Mouse (Mus musculus) megakaryocyte-erythroid progenitor cell, adult 5-6 weeks (primary cell): Measurements from ENCODE around the gene Cpne1. TPM values are rescaled to one million over a fixed set of nuclear protein-coding genes. Genes with fewer than 3 reads are reported as not detected.
"Not testable (repeated sequence)": the region's sequence is repeated elsewhere in the genome, so short reads cannot be mapped to it uniquely, and the experiment has no call there.

Experiments used
- ATAC-seq: replicated peaks from 2 replicates; pipeline ENCODE4 v1.8.0; 2016; ENCODE audit warnings: mild to moderate bottlenecking, inconsistent platforms; ENCODE audit not compliant: severe bottlenecking, poor library complexity, low FRiP score, low TSS enrichment
- total RNA-seq, 2 experiments: library from RNA; stranded (forward) in 1 of 2; stranded (reverse) in 1 of 2; fragments of 200-1000, 215-1000 nt in 1 of 2; fragments of >200 nt in 1 of 2; fragmentation: Nextera tagmentation in 1 of 2; gene quantifications; 2 replicates each; pipeline ENCODE4 v1.2.3; 2014 to 2017

Cpne1 gene
- total RNA-seq (2014; fragmentation: Nextera tagmentation): 28.7 and 29.6 TPM in 2 replicates
- 15.0 and 19.9 TPM in 2 replicates for total RNA-seq (2017)

DNA sequence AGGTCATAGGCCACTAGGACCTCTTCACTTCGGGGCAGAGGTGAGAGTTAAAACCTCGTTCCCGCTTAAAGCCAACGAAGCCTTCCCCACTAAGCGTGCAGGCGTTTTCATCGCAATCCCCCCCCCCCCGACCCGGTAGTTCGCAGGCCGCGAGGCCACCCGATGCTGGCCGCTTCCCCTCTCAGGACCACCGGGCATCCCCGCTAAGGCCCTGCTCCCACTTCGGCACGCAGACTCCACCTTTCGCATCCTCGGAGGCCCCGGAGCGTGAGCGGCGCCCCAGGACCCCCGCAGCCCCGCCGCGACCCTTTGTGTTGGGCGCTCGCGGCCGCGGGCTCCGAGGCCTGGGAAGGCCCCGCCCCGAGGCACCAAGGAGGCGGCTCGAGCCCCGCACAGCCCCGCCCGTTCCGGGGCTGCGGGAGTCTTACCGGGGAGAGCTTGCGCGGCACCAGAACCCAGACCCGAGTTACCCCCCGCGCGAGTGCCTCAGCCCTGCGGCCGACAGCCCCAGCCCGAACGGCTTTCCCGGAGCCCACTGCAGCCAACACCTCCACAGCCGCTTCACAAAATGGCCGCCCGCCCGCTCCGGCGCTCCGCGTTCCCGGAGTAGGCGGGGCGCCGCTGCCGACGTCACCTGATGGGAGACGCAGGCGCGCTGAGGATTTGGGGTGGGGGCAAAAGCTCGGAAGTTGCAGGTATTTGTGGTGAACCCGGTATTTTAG is at the start of gene Cpne1, which contains the start of gene Rbm12:
TSS of gene Cpne1 (minus strand) at position 608 of the 722 bp plus-strand sequence.
TSS of gene Rbm12 (minus strand) at position 621 of the 722 bp plus-strand sequence.
- peak; percentile 88 for ATAC-seq

DNA sequence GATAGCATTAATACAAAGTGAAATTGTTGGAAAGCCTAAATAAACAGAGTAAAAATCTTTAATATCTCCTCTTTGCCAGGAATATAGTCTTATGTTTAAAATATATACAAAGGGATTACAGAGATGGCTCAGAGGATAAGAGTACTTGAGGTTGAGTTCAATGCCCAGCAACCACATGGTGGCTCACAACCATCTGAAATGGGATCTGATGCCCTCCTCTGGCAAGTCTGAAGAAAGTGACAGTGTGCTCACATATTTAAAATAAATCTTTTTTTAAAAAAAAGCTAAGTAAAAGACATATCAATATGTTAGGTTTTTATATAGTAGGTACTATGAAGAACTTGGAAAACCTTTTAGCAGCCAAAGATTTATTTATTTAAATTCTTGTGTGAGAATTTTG is 39.8 kb upstream of the Cpne1 start:
- no peak for ATAC-seq

DNA sequence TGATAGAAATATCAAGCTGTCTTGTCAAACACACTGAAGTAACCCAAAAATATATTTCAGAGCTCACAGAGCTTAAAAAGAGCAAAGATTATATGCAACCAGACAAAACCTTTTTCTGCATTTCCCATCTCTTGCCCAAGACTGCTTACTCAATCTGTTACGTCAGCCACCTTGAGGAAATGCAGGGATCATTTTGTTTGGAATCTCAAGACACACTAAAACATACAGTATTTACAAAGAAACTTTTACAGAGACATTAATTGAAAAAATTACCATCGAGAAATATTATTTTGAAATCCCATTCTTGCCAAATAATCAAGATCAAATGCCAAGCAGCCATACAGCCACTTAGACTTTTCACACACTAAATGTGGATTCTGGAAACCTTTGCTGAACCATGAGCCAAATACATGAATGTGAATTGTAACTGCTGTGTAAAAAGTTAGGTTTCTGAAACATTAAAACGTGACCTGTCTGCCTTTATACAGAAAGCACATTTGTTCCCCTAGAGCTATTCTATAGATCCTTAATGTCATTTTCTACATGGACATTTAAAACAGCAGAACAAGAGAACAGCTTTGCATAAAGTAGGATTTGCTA is 35.7 kb upstream of the Cpne1 start:
- ATAC-seq: no peak

DNA sequence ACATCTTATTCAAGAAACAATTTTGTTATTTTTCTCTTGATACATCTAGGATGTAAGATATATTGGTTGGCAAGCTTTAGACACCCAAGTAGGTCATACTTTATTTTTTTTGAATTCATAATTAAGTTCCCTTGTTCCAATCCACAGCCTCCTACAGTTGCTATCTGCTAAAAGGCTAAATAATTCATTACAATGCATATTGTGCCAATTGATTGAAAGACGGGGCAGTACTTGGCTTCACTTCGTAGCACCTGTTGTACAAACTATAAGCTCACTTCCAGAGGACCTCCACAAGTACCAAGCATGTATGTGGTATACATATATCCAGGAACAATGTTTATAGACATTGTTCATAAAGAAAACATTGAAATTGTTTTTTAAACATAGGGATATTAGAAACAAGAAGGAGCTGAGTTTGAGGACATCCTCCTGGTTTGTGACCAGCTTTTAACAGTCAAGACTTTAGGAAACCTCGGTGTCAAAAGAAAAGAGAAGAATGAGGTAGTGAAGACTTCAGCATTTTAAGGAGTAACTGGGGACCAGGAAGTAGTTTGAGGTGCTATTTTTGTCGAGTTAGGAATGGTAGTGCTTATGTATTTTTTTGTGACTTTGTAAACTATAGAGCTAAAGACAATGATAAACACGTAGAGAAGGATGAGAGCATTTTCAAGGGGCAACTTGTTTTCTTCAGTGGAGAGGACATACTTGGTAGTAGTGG is 34.7 kb upstream of the Cpne1 start:
- ATAC-seq: no peak

DNA sequence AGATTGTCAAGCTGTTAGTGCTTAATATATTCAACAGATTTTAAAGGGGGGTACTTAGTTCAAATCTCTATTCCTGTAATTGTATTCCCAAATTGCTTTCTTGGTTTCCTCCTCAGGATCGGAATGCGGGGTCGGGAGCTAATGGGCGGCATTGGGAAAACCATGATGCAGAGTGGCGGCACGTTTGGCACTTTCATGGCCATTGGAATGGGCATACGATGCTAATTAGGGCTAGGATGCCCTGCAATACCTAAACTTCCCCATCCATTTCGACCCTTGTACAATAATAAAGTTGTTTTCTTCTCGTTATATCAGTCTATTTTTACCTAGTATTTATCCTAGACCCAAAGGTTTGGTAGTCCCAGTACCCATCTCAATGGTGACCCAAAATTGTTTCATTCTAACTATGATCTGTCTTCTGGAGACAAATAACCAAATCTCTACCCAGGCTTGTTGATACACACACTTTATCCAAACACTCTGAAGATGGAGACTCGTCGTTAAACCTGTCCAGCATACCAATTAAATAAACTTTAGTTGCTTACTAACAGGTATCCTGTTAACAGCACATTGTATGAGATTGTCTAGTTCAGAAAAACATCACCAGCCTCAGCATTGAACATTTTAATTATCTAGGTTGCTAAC is 33.8 kb upstream of the Cpne1 start:
- no peak for ATAC-seq

DNA sequence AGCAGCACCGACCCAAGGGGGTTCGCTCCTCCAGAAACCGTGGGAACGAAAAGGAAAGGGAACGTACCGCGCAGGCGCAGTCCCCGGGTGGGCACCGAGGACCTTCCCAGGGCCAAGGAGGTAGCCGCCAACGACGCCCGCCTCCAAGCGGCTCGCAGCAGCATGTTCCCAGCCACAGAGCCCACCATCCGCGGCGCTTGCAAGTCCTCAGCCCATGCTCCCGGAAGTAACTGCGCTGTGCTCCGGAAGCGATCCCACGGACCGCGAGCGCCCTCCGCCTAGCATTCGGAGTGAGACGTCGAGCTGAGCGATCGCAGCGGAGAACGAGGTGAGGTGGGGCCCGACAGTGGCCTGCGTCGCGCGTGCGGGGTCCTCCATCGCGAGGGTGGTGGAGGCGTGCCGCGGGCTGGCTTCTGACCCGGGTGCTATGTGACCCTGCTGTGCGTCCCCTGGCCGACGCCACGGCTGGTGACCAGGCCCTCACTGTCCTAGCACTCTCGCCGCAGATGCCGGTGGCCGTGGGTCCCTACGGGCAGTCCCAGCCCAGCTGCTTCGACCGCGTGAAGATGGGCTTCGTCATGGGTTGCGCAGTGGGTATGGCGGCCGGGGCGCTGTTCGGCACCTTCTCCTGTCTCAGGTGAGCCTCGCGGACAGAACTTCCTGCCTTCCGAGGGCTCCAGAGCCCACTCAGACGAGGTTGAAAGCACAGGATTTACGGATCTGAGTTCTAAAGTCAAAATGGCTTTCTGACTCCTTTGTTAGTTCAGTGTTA is 32.4 kb upstream of the Cpne1 start, which contains the start of the genes Romo1 and Nfs1:
TSS of gene Romo1 (plus strand) at position 87 of the 772 bp plus-strand sequence.
TSS of gene Nfs1 (minus strand) at position 234 of the 772 bp plus-strand sequence.
- ATAC-seq: peak; percentile 91

DNA sequence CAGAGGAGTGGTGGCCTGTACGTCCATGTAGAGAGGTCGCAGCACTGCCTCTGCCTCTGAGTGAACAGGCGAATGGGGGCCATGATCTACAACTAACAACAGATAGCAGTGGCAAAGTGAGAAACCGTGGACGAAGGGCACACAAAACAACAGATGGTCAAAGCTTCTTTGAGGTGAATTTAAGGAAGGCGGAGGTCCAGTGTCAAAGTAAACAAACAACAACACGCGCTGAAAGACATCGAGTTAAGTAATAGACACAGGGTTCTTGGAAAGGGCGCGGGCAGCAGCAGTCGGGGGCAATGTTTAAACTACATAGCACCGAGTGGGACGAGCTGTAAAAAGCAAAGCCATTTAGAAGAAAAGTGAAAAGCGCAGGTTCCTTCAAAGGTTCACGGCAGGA is 31.6 kb upstream of the Cpne1 start:
- ATAC-seq: 0 out of 2 replicates have a peak, but pooled peaks have one; percentile 31

DNA sequence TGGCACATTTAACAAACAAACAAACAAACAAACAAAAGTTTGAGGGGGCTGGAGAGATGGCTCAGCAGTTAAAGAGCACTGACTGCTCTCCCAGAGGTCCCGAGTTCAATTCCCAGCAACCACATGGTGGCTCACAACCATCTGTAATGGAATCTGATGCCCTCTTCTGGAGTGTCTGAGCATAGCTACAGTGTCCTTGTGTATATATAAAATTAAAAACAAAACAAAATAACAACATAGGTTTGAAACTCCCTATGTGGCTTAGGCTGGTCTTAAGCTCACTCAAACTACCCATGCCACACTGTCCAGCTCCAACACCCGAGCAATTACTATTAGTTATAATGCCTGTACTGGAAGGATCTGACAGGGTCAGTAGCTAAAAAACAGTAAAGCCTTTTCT is 31.1 kb upstream of the Cpne1 start:
- no peak for ATAC-seq

DNA sequence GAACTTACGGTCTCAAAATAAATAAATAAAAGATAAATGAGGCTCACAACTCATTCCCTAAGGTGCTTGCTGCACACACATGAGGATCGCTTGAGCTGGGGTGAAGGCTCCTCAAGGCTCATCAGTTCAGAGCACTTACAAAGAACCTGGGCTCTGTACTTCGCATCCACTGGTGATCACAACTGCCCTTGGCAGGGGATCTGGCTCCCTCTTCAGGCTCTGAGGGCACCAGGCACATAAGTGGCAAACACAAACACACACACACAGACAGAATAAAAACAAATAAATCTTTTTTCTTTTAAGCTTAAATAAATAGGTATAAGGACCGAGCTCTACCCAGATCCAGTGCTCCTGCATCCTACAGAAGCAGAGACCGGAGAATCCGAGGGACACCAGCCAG is 23.9 kb upstream of the Cpne1 start:
- no peak for ATAC-seq

DNA sequence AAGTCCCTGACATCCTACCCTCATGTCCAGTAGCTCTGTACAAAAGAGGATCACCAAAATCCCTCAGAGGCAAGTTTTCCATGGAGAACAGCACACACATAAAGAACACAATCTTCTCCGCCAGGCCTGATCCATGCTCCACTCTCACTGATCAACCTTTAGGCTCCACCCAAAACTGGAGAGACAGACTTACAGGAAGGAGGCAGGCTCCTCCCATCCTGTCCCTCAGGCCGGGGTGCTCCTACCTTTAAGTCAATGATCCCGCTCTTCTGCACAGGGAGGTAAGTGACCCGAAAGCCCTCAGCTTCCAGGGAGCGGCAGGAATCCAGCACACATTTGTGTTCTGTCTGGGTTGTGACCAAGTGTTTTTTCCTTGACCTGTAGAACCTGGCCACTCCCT is 22.4 kb upstream of the Cpne1 start:
- ATAC-seq: 0 out of 2 replicates have a peak, but pooled peaks have one; percentile 18

DNA sequence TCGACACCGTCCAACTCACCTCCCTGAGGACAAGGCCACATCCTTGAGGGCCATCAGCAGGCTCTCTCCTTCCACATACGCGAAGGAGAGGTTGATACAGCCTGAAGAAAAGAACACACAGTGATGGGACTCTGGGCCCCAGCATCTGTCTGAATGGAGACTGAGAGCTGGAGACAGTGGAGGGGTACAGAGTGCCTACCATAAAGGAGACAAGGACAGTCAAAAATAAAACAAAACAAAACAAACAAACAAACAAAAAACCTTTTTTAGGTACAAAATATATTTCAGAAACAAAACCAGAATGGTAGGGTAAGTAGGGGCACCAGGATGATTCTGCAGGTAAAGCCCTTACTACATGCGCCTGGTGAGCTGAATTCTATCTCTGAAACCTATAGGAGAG is 15.2 kb upstream of the Cpne1 start, which contains the start of gene Gm28036:
TSS of gene Gm28036 (minus strand) at position 101 of the 400 bp plus-strand sequence.
- ATAC-seq: no peak

DNA sequence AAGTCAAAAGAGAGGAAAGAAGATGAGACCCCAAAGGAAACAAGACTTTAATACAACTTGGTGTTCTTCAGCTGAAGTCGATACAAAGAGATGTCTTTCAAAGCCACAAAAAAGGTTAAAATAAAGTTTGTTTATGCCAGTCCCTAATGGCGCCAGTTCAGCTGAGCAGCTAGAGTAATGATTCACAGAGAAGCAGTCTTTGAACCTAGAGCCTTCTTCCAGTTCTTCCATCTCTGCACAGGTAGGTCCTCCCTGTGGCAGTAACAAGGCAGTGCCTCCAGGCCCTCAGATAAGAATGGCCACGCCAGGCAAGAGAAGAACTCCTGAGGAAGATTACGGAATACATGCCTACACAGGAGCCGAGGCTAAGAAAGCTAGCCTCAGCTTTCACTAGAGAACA is 12.0 kb upstream of the Cpne1 start:
- ATAC-seq: no peak

DNA sequence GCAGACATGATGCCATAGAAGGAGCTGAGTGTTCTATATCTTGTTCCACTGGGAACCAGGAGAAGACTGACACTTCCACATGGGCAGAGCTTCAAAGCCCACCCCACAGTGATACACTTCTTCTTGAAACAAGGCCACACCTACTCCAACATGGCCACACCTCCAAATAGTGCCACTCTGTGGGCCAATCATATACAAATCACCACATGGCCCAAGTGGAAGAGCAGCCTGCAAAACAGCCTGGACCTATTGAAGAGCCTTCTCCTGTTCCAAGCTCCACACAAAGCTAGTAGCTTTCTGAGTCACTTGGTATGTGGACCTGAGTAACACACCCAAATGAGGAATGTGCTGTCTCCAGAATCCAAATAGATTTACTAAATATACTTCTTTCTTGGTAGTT is 7.8 kb upstream of the Cpne1 start:
- ATAC-seq: no peak

DNA sequence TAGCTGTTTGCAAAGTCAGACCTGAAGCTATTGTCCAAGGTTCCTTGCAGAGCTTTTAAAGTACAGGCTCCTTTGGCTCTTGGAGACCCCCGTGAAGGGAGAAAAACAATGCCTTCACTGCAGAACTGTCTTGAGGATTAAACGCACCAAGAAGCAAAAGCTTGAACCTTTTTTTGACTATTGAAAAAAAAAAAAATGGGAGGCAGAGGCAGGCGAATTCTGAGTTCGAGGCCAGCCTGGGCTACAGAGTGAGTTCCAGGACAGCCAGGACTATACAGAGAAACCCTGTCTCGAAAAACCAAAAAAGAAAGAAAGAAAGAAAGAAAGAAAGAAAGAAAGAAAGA is 287 bp upstream of the Cpne1 start:
- ATAC-seq: not testable (repeated sequence)

DNA sequence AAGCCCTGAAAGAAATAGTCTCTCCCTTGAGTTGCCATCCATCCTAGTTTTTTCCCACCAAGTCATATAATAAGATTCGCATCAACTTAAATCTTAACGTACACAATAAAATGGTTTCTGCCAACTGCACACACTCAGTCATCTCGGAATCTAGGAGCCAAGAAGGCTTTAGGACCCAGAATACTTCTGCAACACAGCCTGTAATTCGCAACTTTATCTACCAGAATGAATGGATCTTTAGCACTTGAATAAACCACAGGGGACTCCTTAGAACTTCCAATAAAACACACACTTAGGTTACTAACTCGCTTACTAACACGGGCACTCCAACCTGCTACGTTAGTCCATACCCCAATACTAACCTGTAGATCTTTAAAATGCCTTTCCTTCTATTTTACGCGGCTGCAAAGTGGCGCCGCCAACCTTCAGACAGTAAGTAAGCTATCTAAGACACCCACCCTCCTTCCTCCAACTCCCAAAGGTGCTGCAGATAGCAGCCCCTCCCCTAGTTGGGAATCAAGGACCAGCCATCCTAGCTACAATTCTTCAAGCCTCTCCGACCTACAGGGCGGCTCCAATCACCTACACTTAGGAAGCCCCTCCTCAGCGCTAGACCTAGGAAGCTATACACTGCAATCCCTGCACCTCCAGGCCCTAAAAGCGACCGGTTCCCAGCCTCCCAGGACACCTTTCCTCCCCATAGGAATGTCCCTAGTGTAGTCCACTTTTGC is 973 bp downstream of the Cpne1 start:
- peak; percentile 63 for ATAC-seq

DNA sequence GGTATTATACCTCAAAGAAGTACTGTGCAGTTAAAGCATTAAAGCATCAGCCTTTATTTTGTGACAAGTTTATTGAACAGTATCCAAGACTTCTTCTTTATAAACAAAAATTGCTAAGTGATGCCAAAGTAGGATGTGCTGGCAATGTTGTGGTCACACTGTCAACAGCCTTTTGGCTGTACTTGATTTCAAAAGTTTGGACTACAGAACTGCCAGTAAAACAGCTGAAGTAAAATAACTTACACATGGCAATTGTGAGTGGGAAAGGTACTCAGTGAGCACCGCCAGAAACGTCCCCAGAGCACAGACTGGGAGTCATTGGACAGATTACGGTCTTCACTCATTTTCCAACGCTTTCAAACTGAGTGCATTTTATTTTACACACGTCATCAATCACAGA is 19.8 kb downstream of the Cpne1 start:
- no peak for ATAC-seq

DNA sequence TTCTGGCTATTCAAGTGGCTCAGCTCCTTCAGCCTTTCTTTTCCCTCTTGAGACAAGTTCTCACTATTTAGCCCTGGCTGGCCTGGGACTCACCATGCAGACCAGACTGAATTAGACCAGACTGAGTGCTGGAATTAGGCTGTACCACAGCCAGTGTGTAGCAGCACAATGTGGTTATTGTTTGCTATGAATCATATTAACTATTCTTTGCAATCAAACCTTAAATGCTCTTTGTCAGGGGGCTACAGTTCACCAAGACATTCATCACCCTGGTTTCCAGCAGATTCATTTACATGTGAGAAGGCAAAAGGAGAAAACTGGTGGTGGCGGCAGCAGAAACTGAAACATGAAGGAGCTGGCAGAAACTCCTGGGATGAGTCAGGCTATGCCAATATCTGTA is 22.0 kb downstream of the Cpne1 start:
- no peak for ATAC-seq

DNA sequence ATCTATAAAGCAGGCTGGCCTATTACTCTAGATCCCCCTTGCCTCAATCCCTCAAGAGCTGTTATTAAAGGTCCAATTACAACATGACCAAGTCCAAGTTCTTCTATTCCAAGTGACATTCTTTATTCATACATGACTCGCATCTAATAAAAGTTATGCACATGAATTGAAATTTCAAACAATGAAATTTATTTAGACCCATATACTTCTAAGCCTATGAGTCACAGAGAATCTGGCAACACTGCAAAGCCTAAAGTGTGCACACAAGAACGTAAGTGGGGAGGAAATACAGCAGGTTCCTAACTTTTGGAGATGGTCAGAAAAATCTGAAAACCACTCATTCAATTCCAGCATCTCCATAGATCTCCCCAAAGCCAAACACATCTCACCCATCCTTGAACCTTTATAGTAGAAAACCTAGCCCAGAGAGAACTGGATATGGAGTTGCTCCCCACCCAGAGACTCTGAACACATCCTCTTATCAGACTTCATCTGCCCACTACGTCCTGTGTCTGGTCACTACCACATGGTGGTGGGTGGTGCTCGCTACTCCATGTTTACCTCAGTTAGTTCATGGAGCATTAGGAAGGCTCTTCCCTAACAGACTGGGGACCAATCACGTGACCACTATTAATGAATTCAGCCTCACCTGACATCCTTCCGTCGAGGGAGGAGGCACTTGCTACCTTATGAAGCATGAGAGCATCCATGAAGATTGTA is 24.2 kb downstream of the Cpne1 start:
- ATAC-seq: 0 out of 2 replicates have a peak, but pooled peaks have one; percentile 25
